Mouse (Mus musculus): ENCODE data around the gene Dguok.

The Dguok gene

DNA sequence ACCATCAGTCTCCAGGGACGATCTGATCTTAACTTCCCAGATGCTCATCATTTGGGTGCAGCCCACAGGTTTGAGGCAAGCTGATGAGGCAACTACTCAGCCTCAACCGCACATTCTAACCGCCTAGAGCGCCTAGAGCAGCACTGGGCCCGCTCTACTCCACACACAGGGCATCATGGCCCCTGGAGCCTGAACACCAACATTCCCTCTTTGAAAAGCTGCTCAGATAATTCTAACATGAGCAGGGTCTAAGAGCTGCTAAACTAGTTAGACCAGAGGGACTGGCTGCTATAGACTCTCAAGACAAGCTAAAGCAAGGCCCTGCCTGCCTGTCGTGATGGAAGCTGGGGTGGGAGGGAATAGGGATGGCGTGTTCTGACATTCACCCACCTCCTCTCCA is 73.8 kb downstream of the Dguok start:
- no peak for DNase-seq (ENCODE audit: low spot score in 2 of 2)

Data from spleen, postnatal 14 days (tissue).